Mouse (Mus musculus) adipose tissue, adult 10 weeks (tissue): Measurements from ENCODE around the gene Olfr33. TPM values are rescaled to one million over a fixed set of nuclear protein-coding genes. Genes with fewer than 3 reads are reported as not detected.

ENCODE experiments used
- polyA plus RNA-seq: library from polyadenylated mRNA; stranded (reverse); fragments of 350-450 nt; fragmentation: Illumina TruSeq; extraction: RNeasy Lipid Tissue Mini Kit (QIAGEN cat#74804); gene quantifications from one replicate; pipeline ENCODE4 v1.2.3, GENCODE M21; 2014; ENCODE audit warnings: low read depth, low replicate concordance

The Olfr33 gene
- polyA plus RNA-seq: not detected

GRCm38 (mm10) chr7:102718970-102719369, at the start of gene Olfr33:
Gene Olfr33 (minus strand): TSS chr7:102719070.

GRCm38 (mm10) chr7:102759266-102759665, 40.4 kb upstream of the Olfr33 start, which contains the start of the genes Olfr560 and Olfr78:
Gene Olfr560 (minus strand): TSS chr7:102759366.
Gene Olfr78 (minus strand): TSS chr7:102759471.

GRCm38 (mm10) chr7:102727391-102727790, 8.5 kb upstream of the Olfr33 start, which contains the start of gene Olfr559:
Gene Olfr559 (minus strand): TSS chr7:102727491.

GRCm38 (mm10) chr7:102701915-102702314, 17.0 kb downstream of the Olfr33 start, which contains the start of gene Olfr558:
Gene Olfr558 (plus strand): TSS chr7:102702215.

GRCm38 (mm10) chr7:102695358-102696125, 23.3 kb downstream of the Olfr33 start, which contains the start of gene Olfr557:
Gene Olfr557 (plus strand): TSS chr7:102695910.

GRCm38 (mm10) chr7:102686944-102687501, 31.8 kb downstream of the Olfr33 start, which contains the start of gene Trim68:
Gene Trim68 (minus strand): TSS chr7:102687327.

GRCm38 (mm10) chr7:102664599-102664998, 54.3 kb downstream of the Olfr33 start, which contains the start of gene Olfr556:
Gene Olfr556 (plus strand): TSS chr7:102664899.

Other genes starting within 250 kb of the Olfr33 start
- 0.56 TPM for gene Olfr543, start 237.4 kb downstream of the Olfr33 start, polyA plus RNA-seq
- not detected for gene Olfr544, start 230.8 kb downstream of the Olfr33 start, polyA plus RNA-seq
- not detected for gene Olfr545, start 219.5 kb downstream of the Olfr33 start, polyA plus RNA-seq
- not detected for gene Olfr547, start 184.3 kb downstream of the Olfr33 start, polyA plus RNA-seq
- not detected for gene Olfr548-ps1, start 178.2 kb downstream of the Olfr33 start, polyA plus RNA-seq
- not detected for gene Olfr549, start 169.2 kb downstream of the Olfr33 start, polyA plus RNA-seq
- 11.5 TPM for gene Trim21, start 153.6 kb downstream of the Olfr33 start, polyA plus RNA-seq
- gene Olfr550, start 147.6 kb downstream of the Olfr33 start, polyA plus RNA-seq: not detected
- not detected for gene Olfr551, start 127.2 kb downstream of the Olfr33 start, polyA plus RNA-seq
- not detected for gene Olfr552, start 121.3 kb downstream of the Olfr33 start, polyA plus RNA-seq
- gene Olfr553, start 100.9 kb downstream of the Olfr33 start, polyA plus RNA-seq: not detected
- not detected for gene Olfr554, start 80.6 kb downstream of the Olfr33 start, polyA plus RNA-seq
- not detected for gene Olfr555, start 60.2 kb downstream of the Olfr33 start, polyA plus RNA-seq
- gene Olfr556, start 54.2 kb downstream of the Olfr33 start, polyA plus RNA-seq: not detected
- 32.3 TPM for gene Trim68, start 31.7 kb downstream of the Olfr33 start, polyA plus RNA-seq
- not detected for gene Olfr557, start 23.2 kb downstream of the Olfr33 start, polyA plus RNA-seq
- gene Olfr558, start 16.9 kb downstream of the Olfr33 start, polyA plus RNA-seq: 1.8 TPM
- gene Olfr559, start 8.4 kb upstream of the Olfr33 start, polyA plus RNA-seq: not detected
- gene Olfr560, start 40.3 kb upstream of the Olfr33 start, polyA plus RNA-seq: not detected
- 1.7 TPM for gene Olfr78, start 40.4 kb upstream of the Olfr33 start, polyA plus RNA-seq
- gene Olfr561, start 52.2 kb upstream of the Olfr33 start, polyA plus RNA-seq: not detected
- not detected for gene Olfr564, start 84.4 kb upstream of the Olfr33 start, polyA plus RNA-seq
- gene Olfr566, start 139.7 kb upstream of the Olfr33 start, polyA plus RNA-seq: not detected
- not detected for gene Olfr568, start 158.1 kb upstream of the Olfr33 start, polyA plus RNA-seq
- gene Olfr569, start 171.8 kb upstream of the Olfr33 start, polyA plus RNA-seq: not detected
- gene Olfr570, start 175.5 kb upstream of the Olfr33 start, polyA plus RNA-seq: not detected
- gene Olfr571, start 198.5 kb upstream of the Olfr33 start, polyA plus RNA-seq: not detected
- not detected for gene Olfr572, start 205.3 kb upstream of the Olfr33 start, polyA plus RNA-seq
- not detected for gene Olfr573-ps1, start 223.5 kb upstream of the Olfr33 start, polyA plus RNA-seq
- gene Olfr574, start 229.4 kb upstream of the Olfr33 start, polyA plus RNA-seq: not detected
- gene Olfr575, start 239.7 kb upstream of the Olfr33 start, polyA plus RNA-seq: not detected
- not detected for gene Olfr576, start 243.6 kb upstream of the Olfr33 start, polyA plus RNA-seq